Mouse (Mus musculus) heart, postnatal 0 days (tissue): ENCODE measurements around the gene Myl6b.

Experiments
- CTCF ChIP-seq: IDR thresholded peaks from 2 replicates; pipeline ENCODE4 v1.5.1; 2016; ENCODE audit warnings: antibody characterized with exemption, control low read depth, low read depth
- EP300 ChIP-seq: IDR thresholded peaks from 2 replicates; pipeline ENCODE4 v1.6.1; 2016; ENCODE audit warnings: antibody characterized with exemption, low read depth

- TF ChIP-seq EP300: no peak
- no peak for TF ChIP-seq CTCF
Observed at GRCm38 (mm10) chr10:128491495-128491894, 7.0 kb downstream of the Myl6b start.
